Mouse (Mus musculus) kidney, embryonic 14.5 days (tissue): ENCODE results near the gene Mdp1. TPM values are rescaled to one million over a fixed set of nuclear protein-coding genes. Genes with fewer than 3 reads are reported as not detected.

Experiments
- ATAC-seq: fragments of 200-750 bp; cut with Nextera tagmentation; 2 replicates; pipeline ENCODE4 v1.8.0; 2017; ENCODE audit warnings: moderate number of reproducible peaks, mild to moderate bottlenecking, moderate TSS enrichment, moderate library complexity; ENCODE audit not compliant: low FRiP score, low TSS enrichment
- H3K27ac ChIP-seq: fragments of 300-500 bp; sonication (generic); 2 replicates; pipeline ENCODE4 v1.5.1; 2014; ENCODE audit warnings: low read depth, mild to moderate bottlenecking, low read length, moderate library complexity, mixed read lengths
- H3K27me3 ChIP-seq: fragments of 300-500 bp; sonication (generic); 2 replicates; pipeline ENCODE4 v1.6.1; 2014; ENCODE audit warnings: mild to moderate bottlenecking, low read length; ENCODE audit not compliant: control insufficient read depth, insufficient read depth
- H3K36me3 ChIP-seq: fragments of 300-500 bp; sonication (generic); 2 replicates; pipeline ENCODE4 v1.6.1; 2014; ENCODE audit warnings: low read length, mixed read lengths; ENCODE audit not compliant: control insufficient read depth, insufficient read depth
- H3K4me1 ChIP-seq: fragments of 300-500 bp; sonication (generic); 2 replicates; pipeline ENCODE4 v1.6.1; 2014; ENCODE audit warnings: low read length, mixed read lengths; ENCODE audit not compliant: control insufficient read depth, insufficient read depth
- H3K4me2 ChIP-seq: fragments of 300-500 bp; sonication (generic); replicated peaks from 2 replicates; pipeline ENCODE4 v1.6.1; 2014; ENCODE audit warnings: low read depth, mild to moderate bottlenecking, low read length
- H3K4me3 ChIP-seq: fragments of 300-500 bp; sonication (generic); 2 replicates; pipeline ENCODE4 v1.5.1; 2014; ENCODE audit warnings: mild to moderate bottlenecking, low read length
- H3K9ac ChIP-seq: fragments of 300-500 bp; sonication (generic); 2 replicates; pipeline ENCODE4 v1.6.1; 2014; ENCODE audit warnings: low read depth, mild to moderate bottlenecking, low read length, moderate library complexity
- H3K9me3 ChIP-seq: fragments of 300-500 bp; sonication (generic); 2 replicates; pipeline ENCODE4 v1.6.1; 2016; ENCODE audit warnings: low read length; ENCODE audit not compliant: control insufficient read depth
- WGBS: fragments of 180-500 bp; shearing (Covaris S2); extraction: QIAGEN DNeasy Blood & Tissue Kit; methylation state at CpG from one replicate; pipeline ENCODE4 v1.1.7; 2014; 5-methylcytosine and 5-hydroxymethylcytosine counted together
- polyA plus RNA-seq: library from polyadenylated mRNA; unstranded; fragments of >200 nt; fragmentation: Nextera tagmentation; extraction: Ambion mirVana; gene quantifications from 2 replicates; pipeline ENCODE4 v1.2.1, GENCODE M21; 2014

Gene Mdp1
- polyA plus RNA-seq, 1 experiment from 2014 or later = 52.0 TPM

DNA sequence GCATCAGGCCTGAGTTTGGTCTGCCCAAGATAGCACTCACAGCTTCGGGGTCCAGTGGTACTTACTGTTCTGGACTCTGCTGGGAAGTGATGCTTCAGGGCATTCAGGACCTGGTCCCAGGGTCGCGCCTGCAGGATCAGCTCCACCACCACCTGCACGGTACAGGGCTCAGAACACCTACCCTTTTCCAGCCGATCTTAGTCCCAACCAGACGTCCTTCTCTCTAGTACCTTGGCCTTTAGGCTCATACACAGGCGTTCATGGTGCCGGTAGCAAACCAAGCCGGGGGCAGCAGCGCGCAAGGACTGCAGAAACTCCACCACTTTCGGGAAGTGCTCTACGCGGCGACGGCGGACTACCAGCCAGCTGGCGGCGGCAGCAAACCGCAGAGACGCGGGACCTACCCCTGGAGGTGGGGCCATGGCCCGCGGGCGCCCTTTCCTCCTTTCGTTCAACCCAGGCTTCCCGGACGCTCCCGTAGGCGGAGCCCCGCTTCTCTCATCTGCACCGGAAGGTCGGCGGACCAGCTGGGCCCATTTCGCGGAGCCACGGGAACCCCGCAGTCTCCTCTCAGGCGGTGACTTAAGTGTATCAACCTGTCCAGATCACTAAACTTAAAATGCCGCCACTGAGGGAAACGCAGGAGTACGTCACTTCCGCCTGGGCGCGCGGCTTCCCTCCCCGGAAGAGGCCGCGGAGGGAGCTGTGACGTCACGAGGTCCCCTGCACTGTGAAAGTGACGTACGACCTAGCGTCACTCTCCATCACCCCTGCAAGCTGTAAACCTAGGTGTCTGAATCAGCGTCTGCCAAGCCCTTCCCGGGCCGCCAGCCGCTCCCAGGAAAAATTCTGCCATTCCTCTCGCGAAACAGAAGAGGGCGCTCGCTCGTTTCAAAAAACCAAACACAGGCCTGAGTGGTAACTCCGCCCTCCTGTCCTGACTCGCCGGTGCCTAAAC, 21.1 kb upstream of the Mdp1 start, which contains the start of gene Tinf2:
Tinf2 (minus strand) TSS at position 661 of the 958 bp plus-strand sequence.
- under 1% methylated on average over 66 of the region's 66 CpGs for WGBS
- peak within 1 kb of the TSS; percentile 82 for H3K4me3 ChIP-seq

GRCm38 (mm10) chr14:55677615-55678014, 17.3 kb upstream of the Mdp1 start:
- Histone ChIP-seq H3K9ac (no peak overlapping the region), H3K4me1 (0 out of 2 replicates have a peak, but pooled peaks cover 8% of the 10 kb centered on the region), H3K27ac (no peak overlapping the region), H3K9me3 (no peaks in the 10 kb centered on the region), H3K4me3 (no peak overlapping the region), H3K27me3 (no peaks in the 10 kb centered on the region), H3K4me2 (no peak overlapping the region), H3K36me3 (peaks cover 55% of the 10 kb centered on the region)
- no peak for ATAC-seq
- WGBS = 86% methylated on average over 4 of the region's 4 CpGs

More for the DNA sequence above, 21.1 kb upstream of the Mdp1 start, which contains the start of gene Tinf2:
- Histone ChIP-seq H3K9me3 (no peaks in the 10 kb centered on the region), H3K9ac (peak within 1 kb of the TSS; percentile 72), H3K4me2 (peak within 1 kb of the TSS; percentile 77), H3K4me1 (0 out of 2 replicates have a peak, but pooled peaks cover 8% of the 10 kb centered on the region), H3K27ac (peak within 1 kb of the TSS; percentile 90; the same call in 1 of the 2 replicates), H3K36me3 (peaks cover 42% of the 10 kb centered on the region), H3K27me3 (no peaks in the 10 kb centered on the region)
- peak; percentile 97 for ATAC-seq

DNA sequence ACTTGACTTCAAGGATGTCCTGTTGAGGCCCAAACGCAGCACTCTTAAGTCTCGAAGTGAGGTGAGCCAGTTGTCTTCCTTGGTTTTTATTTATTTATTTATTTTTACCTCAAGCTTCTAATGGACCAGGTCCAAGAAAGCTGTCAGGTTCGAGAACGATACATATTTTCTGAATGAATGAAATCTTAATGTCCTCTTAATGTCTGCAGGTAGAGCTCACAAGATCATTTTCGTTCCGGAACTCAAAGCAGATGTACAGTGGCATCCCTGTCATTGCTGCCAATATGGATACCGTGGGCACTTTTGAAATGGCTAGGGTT, 12.4 kb upstream of the Mdp1 start:
- H3K4me3 ChIP-seq = peak overlapping the region; percentile 89
- no peaks in the 10 kb centered on the region for H3K27me3 ChIP-seq
- H3K4me2 ChIP-seq = peak overlapping the region; percentile 94
- H3K4me1 ChIP-seq = peaks cover 12% of the 10 kb centered on the region
- WGBS = 73% methylated on average over 7 of the region's 7 CpGs
- peak overlapping the region; percentile 89; the same call in 1 of the 2 replicates for H3K9ac ChIP-seq
- no peaks in the 10 kb centered on the region for H3K9me3 ChIP-seq
- ATAC-seq = no peak
- H3K27ac ChIP-seq = peak overlapping the region; percentile 90; the same call in 1 of the 2 replicates
- peaks cover 30% of the 10 kb centered on the region for H3K36me3 ChIP-seq

DNA sequence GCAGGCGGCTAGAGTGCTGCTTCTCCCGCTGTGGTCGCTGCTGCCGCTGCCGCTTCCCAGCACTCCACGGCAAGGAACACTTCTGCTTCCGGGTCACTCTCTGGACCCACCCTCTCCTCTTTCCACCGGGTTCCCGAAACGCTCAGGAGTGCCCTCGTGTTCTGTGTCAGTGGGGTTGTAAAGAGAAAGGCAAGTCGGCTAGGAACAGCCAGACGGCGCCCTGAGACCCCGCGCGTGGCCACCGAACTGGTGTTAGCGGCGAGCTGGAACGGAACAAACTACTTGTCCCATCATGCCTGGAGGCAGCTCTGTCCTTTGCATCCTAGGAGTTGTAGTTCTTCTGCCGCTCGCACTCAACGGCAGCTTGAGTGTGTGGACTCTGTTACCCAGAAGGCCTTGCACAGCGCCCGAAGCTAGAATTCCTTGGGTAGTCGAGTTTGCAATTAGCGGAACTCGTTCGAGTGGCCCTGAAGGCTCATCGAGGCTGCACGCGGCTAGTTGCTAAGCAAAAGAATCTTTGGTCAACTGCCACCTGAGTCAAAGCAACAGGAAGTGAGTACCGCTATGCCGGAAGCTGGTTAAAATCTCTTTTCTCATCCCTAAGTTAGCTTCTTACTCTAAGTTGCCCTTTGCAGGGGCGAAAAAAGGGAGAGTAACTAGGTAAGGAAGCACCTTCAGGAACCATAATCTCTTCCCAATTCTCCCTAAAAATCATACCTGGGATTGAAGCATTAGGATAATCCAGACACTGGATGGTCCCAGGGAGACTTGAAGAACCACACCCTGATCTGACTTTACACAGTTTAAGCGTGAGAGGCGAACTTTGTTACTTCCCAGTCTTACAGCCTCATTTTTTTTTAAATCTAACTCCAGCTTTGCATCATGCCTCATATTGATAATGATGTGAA, 11.8 kb upstream of the Mdp1 start, which contains the start of the genes Gmpr2 and Nedd8:
Gmpr2 (plus strand) TSS at position 109 of the 908 bp plus-strand sequence.
Nedd8 (minus strand) TSS at position 292 of the 908 bp plus-strand sequence.
- peak within 1 kb of the TSS; percentile 89 for H3K9ac ChIP-seq
- peak within 1 kb of the TSS; percentile 94 for H3K4me2 ChIP-seq
- under 1% methylated on average over 38 of the region's 38 CpGs for WGBS
- peak within 1 kb of the TSS; percentile 90 for H3K27ac ChIP-seq
- H3K27me3 ChIP-seq = no peaks in the 10 kb centered on the region
- H3K36me3 ChIP-seq = peaks cover 24% of the 10 kb centered on the region
- peaks cover 12% of the 10 kb centered on the region for H3K4me1 ChIP-seq
- ATAC-seq = peak; percentile 97
- H3K4me3 ChIP-seq = peak within 1 kb of the TSS; percentile 89
- no peaks in the 10 kb centered on the region for H3K9me3 ChIP-seq

- Histone ChIP-seq H3K27ac (peak overlapping the region; percentile 90), H3K4me3 (peak overlapping the region; percentile 89), H3K9ac (peak overlapping the region; percentile 89), H3K4me2 (peak overlapping the region; percentile 94), H3K36me3 (peaks cover 23% of the 10 kb centered on the region), H3K4me1 (peaks cover 12% of the 10 kb centered on the region), H3K9me3 (no peaks in the 10 kb centered on the region), H3K27me3 (no peaks in the 10 kb centered on the region)
- peak; percentile 24; the same call in 1 of the 2 replicates for ATAC-seq
- WGBS = 1% methylated on average over 12 of the region's 12 CpGs
Measured at GRCm38 (mm10) chr14:55671486-55671832, 11.2 kb upstream of the Mdp1 start.

DNA sequence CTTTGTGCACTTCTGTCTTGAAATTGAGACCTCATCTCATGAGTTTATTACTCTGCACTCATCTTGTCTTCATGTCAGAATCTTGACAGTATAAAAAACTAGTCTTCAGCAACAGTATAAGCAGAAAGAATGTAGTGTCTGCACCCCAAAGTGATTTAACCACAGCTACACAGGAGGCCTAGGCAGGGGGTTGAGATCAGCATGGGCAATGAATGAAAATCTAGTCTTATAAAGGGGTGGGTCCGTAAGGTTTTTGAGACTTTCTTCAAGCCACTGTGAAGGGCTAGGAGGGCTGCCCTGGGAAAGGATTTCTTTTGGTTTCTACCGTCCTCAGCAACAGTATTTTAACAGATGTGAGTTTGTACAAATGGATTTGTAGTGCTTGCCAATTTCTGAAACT, 328 bp upstream of the Mdp1 start:
- Histone ChIP-seq H3K36me3 (peaks cover 28% of the 10 kb centered on the region; the same call in 1 of the 2 replicates), H3K4me2 (peak overlapping the region; percentile 59; the same call in 1 of the 2 replicates), H3K27ac (no peak overlapping the region; the same call in 1 of the 2 replicates), H3K9me3 (no peaks in the 10 kb centered on the region), H3K4me3 (peak overlapping the region; percentile 75; the same call in 1 of the 2 replicates), H3K9ac (no peak overlapping the region), H3K27me3 (no peaks in the 10 kb centered on the region), H3K4me1 (peaks cover 5% of the 10 kb centered on the region; the same call in 1 of the 2 replicates)
- 53% methylated on average over 2 of the region's 2 CpGs for WGBS
- ATAC-seq = peak; percentile 38

GRCm38 (mm10) chr14:55658011-55658410, 2.3 kb downstream of the Mdp1 start:
- H3K4me3 ChIP-seq = no peak overlapping the region
- 90% methylated on average over 5 of the region's 5 CpGs for WGBS
- H3K9me3 ChIP-seq = no peaks in the 10 kb centered on the region
- H3K9ac ChIP-seq = no peak overlapping the region
- H3K27me3 ChIP-seq = no peaks in the 10 kb centered on the region
- H3K4me2 ChIP-seq = no peak overlapping the region
- no peak overlapping the region for H3K27ac ChIP-seq
- peaks cover 19% of the 10 kb centered on the region; the same call in 1 of the 2 replicates for H3K36me3 ChIP-seq
- no peak for ATAC-seq
- H3K4me1 ChIP-seq = peaks cover 5% of the 10 kb centered on the region; the same call in 1 of the 2 replicates

- H3K4me1 ChIP-seq = peaks cover 5% of the 10 kb centered on the region; the same call in 1 of the 2 replicates
- H3K9ac ChIP-seq = no peak overlapping the region
- ATAC-seq = no peak
- peaks cover 14% of the 10 kb centered on the region; the same call in 1 of the 2 replicates for H3K36me3 ChIP-seq
- H3K9me3 ChIP-seq = no peaks in the 10 kb centered on the region
- H3K4me2 ChIP-seq = no peak overlapping the region
- no peaks in the 10 kb centered on the region for H3K27me3 ChIP-seq
- WGBS = 92% methylated on average over 3 of the region's 3 CpGs
- no peak overlapping the region for H3K27ac ChIP-seq
- H3K4me3 ChIP-seq = no peak overlapping the region
Measured at GRCm38 (mm10) chr14:55656935-55657334, 3.4 kb downstream of the Mdp1 start.
